Mouse (Mus musculus): ENCODE data around the gene Ubc. TPM values are rescaled to one million over a fixed set of nuclear protein-coding genes. Genes with fewer than 3 reads are reported as not detected.
A peak's percentile ranks its signal among the peaks of the same experiment; 100 is the strongest.

Gene Ubc
- total and polyA plus RNA-seq, 2 experiments from 2014 or later: 742 to 889 TPM

DNA sequence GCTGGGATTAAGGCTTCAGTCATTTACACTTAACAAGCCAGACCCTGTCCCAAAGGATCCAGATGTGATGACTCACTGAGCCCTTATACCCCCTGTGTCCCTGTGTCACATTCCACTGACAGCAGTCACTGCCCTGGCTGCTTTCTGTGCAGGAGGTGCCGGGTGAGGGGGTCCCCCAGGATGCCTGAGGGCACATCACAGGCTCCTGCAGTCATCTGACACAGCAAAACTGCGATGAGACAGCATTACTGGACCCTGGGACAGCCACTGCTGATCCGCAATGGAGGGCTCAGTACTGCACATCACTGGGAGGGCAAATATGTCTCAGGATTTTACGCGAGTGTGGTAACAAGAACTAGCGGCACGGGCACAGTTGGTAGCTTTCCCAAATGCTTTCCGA, 38.9 kb downstream of the Ubc start:
- TF ChIP-seq CTCF (IDR thresholded peaks at IDR 0.05; ENCODE audit: low read depth) (no peak), EP300 (IDR thresholded peaks at IDR 0.05; ENCODE audit: low read depth) (no peak)
- no peak overlapping the region for H3K4me3 ChIP-seq (ENCODE audit: low read depth, low read length)
- no peaks in the 10 kb centered on the region for H3K36me3 ChIP-seq (replicated peaks; ENCODE audit: control insufficient read depth, insufficient read depth, low read length)
- H3K4me1 ChIP-seq (ENCODE audit: control insufficient read depth, insufficient read depth): no peaks in the 10 kb centered on the region; the same call in 1 of the 2 replicates
- H3K27ac ChIP-seq (ENCODE audit: low read depth): no peak overlapping the region
- no peak overlapping the region for H3K9ac ChIP-seq (replicated peaks; ENCODE audit: low read depth, low read length)
- no peak overlapping the region for H3K4me2 ChIP-seq (ENCODE audit: low read depth, low read length)
- WGBS: 73% methylated on average over 8 of the region's 8 CpGs
- H3K9me3 ChIP-seq (replicated peaks; ENCODE audit: control insufficient read depth, low read length): no peaks in the 10 kb centered on the region
- no peaks in the 10 kb centered on the region for H3K27me3 ChIP-seq (ENCODE audit: control insufficient read depth, insufficient read depth, low read length)
- ATAC-seq (ENCODE audit: insufficient read depth, low read depth) (no peak), DNase-seq (ENCODE audit: low spot score) (no peak)

DNA sequence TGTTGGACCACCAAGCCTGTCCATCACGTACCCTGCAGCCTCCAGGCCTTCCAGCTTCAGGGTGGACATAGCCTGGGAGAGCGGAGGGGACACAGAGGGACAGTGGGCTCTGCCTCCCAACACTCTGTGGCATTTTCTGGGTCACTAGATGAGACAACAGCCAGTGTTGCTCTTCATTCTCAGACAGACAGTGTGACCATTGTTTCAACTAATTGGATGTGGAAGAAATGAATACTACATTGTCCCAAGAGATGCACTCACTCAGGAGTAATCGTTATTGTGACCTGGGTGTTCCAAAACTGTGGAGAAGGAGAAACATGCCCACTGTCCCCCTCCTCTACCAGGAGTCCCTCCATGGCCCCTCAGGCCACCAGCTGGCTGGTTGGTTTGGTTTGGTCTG, 40.6 kb downstream of the Ubc start:
- no peak overlapping the region for H3K4me2 ChIP-seq (ENCODE audit: low read depth, low read length)
- H3K27me3 ChIP-seq (ENCODE audit: control insufficient read depth, insufficient read depth, low read length): no peaks in the 10 kb centered on the region
- no peak overlapping the region for H3K27ac ChIP-seq (ENCODE audit: low read depth)
- 80% methylated on average over 3 of the region's 3 CpGs for WGBS
- DNase-seq (ENCODE audit: low spot score) (no peak), ATAC-seq (ENCODE audit: insufficient read depth, low read depth) (no peak)
- no peaks in the 10 kb centered on the region for H3K36me3 ChIP-seq (replicated peaks; ENCODE audit: control insufficient read depth, insufficient read depth, low read length)
- no peaks in the 10 kb centered on the region; the same call in 1 of the 2 replicates for H3K4me1 ChIP-seq (ENCODE audit: control insufficient read depth, insufficient read depth)
- no peak overlapping the region for H3K4me3 ChIP-seq (ENCODE audit: low read depth, low read length)
- no peak overlapping the region for H3K9ac ChIP-seq (replicated peaks; ENCODE audit: low read depth, low read length)
- no peaks in the 10 kb centered on the region for H3K9me3 ChIP-seq (replicated peaks; ENCODE audit: control insufficient read depth, low read length)
- no peak for TF ChIP-seq EP300 (IDR thresholded peaks at IDR 0.05; ENCODE audit: low read depth)
- TF ChIP-seq CTCF (IDR thresholded peaks at IDR 0.05; ENCODE audit: low read depth): no peak

DNA sequence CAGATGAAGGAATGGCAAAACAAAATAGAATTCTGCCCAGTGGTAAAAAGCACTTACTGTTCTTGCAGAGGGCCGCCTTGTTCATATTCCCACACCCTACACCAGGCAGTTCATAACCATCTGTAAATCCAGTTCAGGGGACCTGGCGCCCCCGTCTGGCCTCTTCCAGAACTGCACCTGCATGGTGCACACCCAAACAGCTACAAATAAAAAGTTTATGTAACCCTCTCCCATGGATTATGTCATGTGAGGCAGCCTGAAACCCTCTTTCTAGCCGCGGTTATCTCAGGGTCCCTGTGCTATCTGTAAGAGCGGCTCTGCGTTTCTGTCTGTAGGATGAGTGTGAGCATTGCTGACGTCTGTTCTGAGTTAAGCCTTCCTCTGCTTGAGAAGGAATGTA, 41.5 kb downstream of the Ubc start:
- no peaks in the 10 kb centered on the region for H3K27me3 ChIP-seq (ENCODE audit: control insufficient read depth, insufficient read depth, low read length)
- H3K4me2 ChIP-seq (ENCODE audit: low read depth, low read length): no peak overlapping the region
- TF ChIP-seq CTCF (IDR thresholded peaks at IDR 0.05; ENCODE audit: low read depth) (peak; percentile 65), EP300 (IDR thresholded peaks at IDR 0.05; ENCODE audit: low read depth) (no peak)
- no peaks in the 10 kb centered on the region for H3K36me3 ChIP-seq (replicated peaks; ENCODE audit: control insufficient read depth, insufficient read depth, low read length)
- 26% methylated on average over 8 of the region's 8 CpGs for WGBS
- DNase-seq (ENCODE audit: low spot score) (peak; percentile 29), ATAC-seq (ENCODE audit: insufficient read depth, low read depth) (peak; percentile 56)
- H3K4me3 ChIP-seq (ENCODE audit: low read depth, low read length): no peak overlapping the region
- no peak overlapping the region for H3K27ac ChIP-seq (ENCODE audit: low read depth)
- H3K4me1 ChIP-seq (ENCODE audit: control insufficient read depth, insufficient read depth): no peaks in the 10 kb centered on the region; the same call in 1 of the 2 replicates
- H3K9ac ChIP-seq (replicated peaks; ENCODE audit: low read depth, low read length): no peak overlapping the region
- no peaks in the 10 kb centered on the region for H3K9me3 ChIP-seq (replicated peaks; ENCODE audit: control insufficient read depth, low read length)

DNA sequence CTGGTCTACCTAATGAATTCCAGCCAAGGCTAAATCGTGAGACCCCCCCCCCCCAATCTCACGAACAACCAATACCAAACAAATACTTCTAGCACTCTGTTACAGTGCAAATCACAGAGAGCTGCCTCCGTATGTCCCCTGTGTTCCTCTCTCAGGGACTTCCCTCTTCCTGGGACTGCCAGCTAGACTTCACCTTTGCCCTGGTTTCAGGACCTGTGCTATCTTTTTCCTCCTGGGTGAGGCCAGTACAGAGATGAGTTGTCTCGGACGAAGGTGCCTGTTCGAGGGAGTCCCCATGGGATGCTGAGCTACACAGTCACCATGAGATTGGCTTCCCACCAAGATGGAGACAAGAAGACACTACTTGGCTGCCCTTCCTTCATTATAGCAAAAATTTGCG, 41.9 kb downstream of the Ubc start:
- Histone ChIP-seq H3K36me3 (replicated peaks; ENCODE audit: control insufficient read depth, insufficient read depth, low read length) (no peaks in the 10 kb centered on the region), H3K9me3 (replicated peaks; ENCODE audit: control insufficient read depth, low read length) (no peaks in the 10 kb centered on the region), H3K9ac (replicated peaks; ENCODE audit: low read depth, low read length) (no peak overlapping the region), H3K4me2 (ENCODE audit: low read depth, low read length) (no peak overlapping the region), H3K27me3 (ENCODE audit: control insufficient read depth, insufficient read depth, low read length) (no peaks in the 10 kb centered on the region), H3K4me3 (ENCODE audit: low read depth, low read length) (no peak overlapping the region), H3K27ac (ENCODE audit: low read depth) (no peak overlapping the region), H3K4me1 (ENCODE audit: control insufficient read depth, insufficient read depth) (no peaks in the 10 kb centered on the region; the same call in 1 of the 2 replicates)
- TF ChIP-seq EP300 (IDR thresholded peaks at IDR 0.05; ENCODE audit: low read depth): no peak
- TF ChIP-seq CTCF (IDR thresholded peaks at IDR 0.05; ENCODE audit: low read depth): no peak
- ATAC-seq (ENCODE audit: insufficient read depth, low read depth) (peak; percentile 36; the same call in 1 of the 2 replicates), DNase-seq (ENCODE audit: low spot score) (no peak)
- WGBS: 62% methylated on average over 7 of the region's 7 CpGs

DNA sequence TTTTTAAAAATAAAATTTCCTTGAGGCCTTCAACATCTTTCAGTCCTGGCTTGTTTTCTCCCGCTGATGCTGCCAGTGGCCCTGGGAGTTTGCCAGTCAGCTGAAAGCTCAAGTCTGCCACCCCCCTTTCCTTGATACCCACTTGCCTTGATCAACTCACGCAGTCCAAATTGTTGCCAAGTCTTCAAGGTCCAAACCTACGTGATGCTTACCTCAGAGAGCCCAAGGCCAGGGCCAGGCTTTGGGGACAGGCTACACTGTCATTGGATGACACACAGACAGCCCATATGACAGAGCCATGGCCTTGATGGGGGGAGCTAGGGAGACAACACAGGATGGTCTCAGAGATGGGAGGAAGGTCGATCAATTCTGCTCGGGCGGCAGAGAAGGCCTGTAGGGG, 45.7 kb downstream of the Ubc start:
- no peaks in the 10 kb centered on the region for H3K27me3 ChIP-seq (ENCODE audit: control insufficient read depth, insufficient read depth, low read length)
- ATAC-seq (ENCODE audit: insufficient read depth, low read depth): no peak

DNA sequence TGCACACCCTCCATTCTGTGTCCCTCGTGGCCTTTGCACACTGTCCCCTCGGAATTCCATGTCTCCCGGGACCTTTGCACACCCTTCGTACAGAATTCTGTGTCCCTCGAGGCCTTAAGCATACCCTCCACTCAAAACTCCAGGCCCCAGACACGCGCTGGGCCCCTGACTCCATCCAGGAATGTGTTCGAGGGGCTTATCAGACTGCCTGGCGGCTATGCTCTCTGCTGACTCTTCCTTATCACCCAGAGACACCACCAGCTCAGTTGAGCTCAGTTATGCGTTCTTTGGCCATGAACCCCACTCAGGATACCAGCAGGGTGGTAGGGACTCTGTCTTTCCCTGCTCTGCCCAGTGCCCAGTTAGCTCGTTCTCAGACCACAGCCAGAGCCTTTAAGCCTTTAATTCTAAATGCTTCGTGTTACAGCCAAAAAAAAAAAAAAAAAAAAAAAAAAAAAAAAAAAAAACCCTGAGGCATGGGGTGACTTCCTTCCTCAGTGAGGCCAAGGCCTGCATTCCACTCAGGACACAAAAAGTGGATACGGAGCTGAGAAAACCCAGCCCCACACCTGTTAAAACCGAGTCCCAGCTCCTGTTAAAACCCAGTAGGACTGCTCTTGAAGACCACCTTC, 48.4 kb downstream of the Ubc start:
- WGBS: 15% methylated on average over 14 of the region's 14 CpGs
- Histone ChIP-seq H3K36me3 (replicated peaks; ENCODE audit: control insufficient read depth, insufficient read depth, low read length) (no peaks in the 10 kb centered on the region), H3K4me3 (ENCODE audit: low read depth, low read length) (peak overlapping the region; percentile 85), H3K27ac (ENCODE audit: low read depth) (peak overlapping the region; percentile 77; the same call in 1 of the 2 replicates), H3K4me2 (ENCODE audit: low read depth, low read length) (peak overlapping the region; percentile 90), H3K9ac (replicated peaks; ENCODE audit: low read depth, low read length) (peak overlapping the region; percentile 68), H3K4me1 (ENCODE audit: control insufficient read depth, insufficient read depth) (peaks cover 24% of the 10 kb centered on the region), H3K27me3 (ENCODE audit: control insufficient read depth, insufficient read depth, low read length) (no peaks in the 10 kb centered on the region), H3K9me3 (replicated peaks; ENCODE audit: control insufficient read depth, low read length) (no peaks in the 10 kb centered on the region)
- DNase-seq (ENCODE audit: low spot score) (no peak), ATAC-seq (ENCODE audit: insufficient read depth, low read depth) (peak; percentile 7; the same call in 1 of the 2 replicates)
- TF ChIP-seq EP300 (IDR thresholded peaks at IDR 0.05; ENCODE audit: low read depth) (no peak), CTCF (IDR thresholded peaks at IDR 0.05; ENCODE audit: low read depth) (no peak)

More for the DNA sequence above, 45.7 kb downstream of the Ubc start:
- DNase-seq (ENCODE audit: low spot score): no peak
- H3K27ac ChIP-seq (ENCODE audit: low read depth): no peak overlapping the region
- no peaks in the 10 kb centered on the region for H3K36me3 ChIP-seq (replicated peaks; ENCODE audit: control insufficient read depth, insufficient read depth, low read length)
- H3K4me3 ChIP-seq (ENCODE audit: low read depth, low read length): no peak overlapping the region
- H3K4me1 ChIP-seq (ENCODE audit: control insufficient read depth, insufficient read depth): peaks cover 14% of the 10 kb centered on the region
- no peak for TF ChIP-seq CTCF (IDR thresholded peaks at IDR 0.05; ENCODE audit: low read depth)
- no peak for TF ChIP-seq EP300 (IDR thresholded peaks at IDR 0.05; ENCODE audit: low read depth)
- WGBS: 91% methylated on average over 6 of the region's 6 CpGs
- no peak overlapping the region for H3K9ac ChIP-seq (replicated peaks; ENCODE audit: low read depth, low read length)
- H3K4me2 ChIP-seq (ENCODE audit: low read depth, low read length): no peak overlapping the region
- no peaks in the 10 kb centered on the region for H3K9me3 ChIP-seq (replicated peaks; ENCODE audit: control insufficient read depth, low read length)
